Mouse (Mus musculus) stomach, embryonic 15.5 days (tissue): ENCODE results near the gene Neurog1. TPM values are rescaled to one million over a fixed set of nuclear protein-coding genes. Genes with fewer than 3 reads are reported as not detected.

Experiments used
- ATAC-seq: fragments of 200-750 bp; cut with Nextera tagmentation; 2 replicates; pipeline ENCODE4 v1.8.0; 2017; ENCODE audit warnings: low read depth, moderate number of reproducible peaks, moderate TSS enrichment; ENCODE audit not compliant: insufficient read depth, low FRiP score
- H3K27ac ChIP-seq: fragments of 300-500 bp; sonication (generic); 2 replicates; pipeline ENCODE4 v1.5.1; 2015; ENCODE audit warnings: mild to moderate bottlenecking, inconsistent platforms
- H3K27me3 ChIP-seq: fragments of 300-500 bp; sonication (generic); replicated peaks from 2 replicates; pipeline ENCODE4 v1.6.1; 2015; ENCODE audit warnings: inconsistent platforms
- H3K36me3 ChIP-seq: fragments of 300-500 bp; sonication (generic); 2 replicates; pipeline ENCODE4 v1.6.1; 2015; ENCODE audit warnings: inconsistent platforms
- H3K4me1 ChIP-seq: fragments of 300-500 bp; sonication (generic); 2 replicates; pipeline ENCODE4 v1.6.1; 2015; ENCODE audit warnings: inconsistent platforms
- H3K4me2 ChIP-seq: fragments of 300-500 bp; sonication (generic); 2 replicates; pipeline ENCODE4 v1.6.1; 2015; ENCODE audit warnings: mild to moderate bottlenecking, inconsistent platforms
- H3K4me3 ChIP-seq: fragments of 300-500 bp; sonication (generic); replicated peaks from 2 replicates; pipeline ENCODE4 v1.5.1; 2015; ENCODE audit warnings: inconsistent platforms
- H3K9ac ChIP-seq: fragments of 300-500 bp; sonication (generic); 2 replicates; pipeline ENCODE4 v1.6.1; 2015; ENCODE audit warnings: inconsistent platforms
- H3K9me3 ChIP-seq: fragments of 300-500 bp; sonication (generic); 2 replicates; pipeline ENCODE4 v1.6.1; 2016; ENCODE audit warnings: inconsistent platforms
- WGBS: fragments of 180-500 bp; shearing (Covaris S2); methylation state at CpG from one replicate; pipeline ENCODE4 v1.1.7; 2015; 5-methylcytosine and 5-hydroxymethylcytosine counted together
- polyA plus RNA-seq: library from polyadenylated mRNA; unstranded; fragments of >200 nt; fragmentation: Nextera tagmentation; extraction: Ambion mirVana; gene quantifications from 2 replicates; pipeline ENCODE4 v1.2.1, GENCODE M21; 2015

Gene Neurog1
- polyA plus RNA-seq, 1 experiment from 2014 or later = not detected

- Histone ChIP-seq H3K4me3 (no peak overlapping the region), H3K4me1 (peaks cover 10% of the 10 kb centered on the region), H3K27me3 (peaks cover 97% of the 10 kb centered on the region), H3K36me3 (no peaks in the 10 kb centered on the region), H3K9me3 (no peaks in the 10 kb centered on the region), H3K4me2 (no peak overlapping the region), H3K27ac (no peak overlapping the region), H3K9ac (no peak overlapping the region)
- 8% methylated on average over 12 of the region's 12 CpGs for WGBS
- no peak for ATAC-seq
Observed at GRCm38 (mm10) chr13:56257469-56258153, 5.6 kb upstream of the Neurog1 start.

- Histone ChIP-seq H3K9me3 (no peaks in the 10 kb centered on the region), H3K36me3 (no peaks in the 10 kb centered on the region), H3K9ac (no peak overlapping the region), H3K27ac (no peak overlapping the region), H3K27me3 (peaks cover 97% of the 10 kb centered on the region), H3K4me1 (peaks cover 16% of the 10 kb centered on the region), H3K4me2 (no peak overlapping the region), H3K4me3 (no peak overlapping the region)
- ATAC-seq = no peak
- WGBS = 12% methylated on average over 14 of the region's 14 CpGs
Observed at GRCm38 (mm10) chr13:56256716-56257299, 4.8 kb upstream of the Neurog1 start.

- Histone ChIP-seq H3K36me3 (no peaks in the 10 kb centered on the region), H3K9ac (no peak overlapping the region), H3K9me3 (no peaks in the 10 kb centered on the region), H3K27ac (no peak overlapping the region), H3K4me1 (peaks cover 11% of the 10 kb centered on the region), H3K4me3 (no peak overlapping the region), H3K4me2 (no peak overlapping the region), H3K27me3 (peaks cover 97% of the 10 kb centered on the region)
- no peak for ATAC-seq
- 26% methylated on average over 3 of the region's 3 CpGs for WGBS
Observed at GRCm38 (mm10) chr13:56253379-56253778, 1.4 kb upstream of the Neurog1 start.

- H3K9ac ChIP-seq = no peak overlapping the region
- no peak overlapping the region for H3K4me3 ChIP-seq
- peaks cover 11% of the 10 kb centered on the region; the same call in 1 of the 2 replicates for H3K4me1 ChIP-seq
- WGBS = 11% methylated on average over 8 of the region's 8 CpGs
- no peak overlapping the region for H3K4me2 ChIP-seq
- H3K27me3 ChIP-seq = peaks cover 99% of the 10 kb centered on the region
- H3K9me3 ChIP-seq = no peaks in the 10 kb centered on the region
- no peaks in the 10 kb centered on the region for H3K36me3 ChIP-seq
- ATAC-seq = no peak
- H3K27ac ChIP-seq = no peak overlapping the region
Observed at GRCm38 (mm10) chr13:56252783-56253182, 820 bp upstream of the Neurog1 start.

GRCm38 (mm10) chr13:56251176-56251923 is 613 bp downstream of the Neurog1 start:
- Histone ChIP-seq H3K27me3 (peaks cover 97% of the 10 kb centered on the region), H3K9ac (no peak overlapping the region), H3K36me3 (no peaks in the 10 kb centered on the region), H3K4me3 (peak overlapping the region; percentile 33), H3K4me2 (peak overlapping the region; percentile 59), H3K27ac (no peak overlapping the region), H3K9me3 (no peaks in the 10 kb centered on the region), H3K4me1 (peaks cover 11% of the 10 kb centered on the region; the same call in 1 of the 2 replicates)
- ATAC-seq = no peak
- WGBS = 1% methylated on average over 59 of the region's 59 CpGs

GRCm38 (mm10) chr13:56250551-56251161 is 1.3 kb downstream of the Neurog1 start:
- Histone ChIP-seq H3K27me3 (peaks cover 90% of the 10 kb centered on the region), H3K4me1 (peaks cover 11% of the 10 kb centered on the region; the same call in 1 of the 2 replicates), H3K9me3 (no peaks in the 10 kb centered on the region), H3K36me3 (no peaks in the 10 kb centered on the region), H3K4me3 (no peak overlapping the region), H3K27ac (no peak overlapping the region), H3K9ac (no peak overlapping the region), H3K4me2 (no peak overlapping the region)
- ATAC-seq = no peak
- 5% methylated on average over 14 of the region's 14 CpGs for WGBS

GRCm38 (mm10) chr13:56249593-56250341 is 2.2 kb downstream of the Neurog1 start:
- 1% methylated on average over 13 of the region's 13 CpGs for WGBS
- peaks cover 81% of the 10 kb centered on the region for H3K27me3 ChIP-seq
- no peaks in the 10 kb centered on the region for H3K36me3 ChIP-seq
- no peak overlapping the region for H3K9ac ChIP-seq
- H3K4me1 ChIP-seq = peaks cover 11% of the 10 kb centered on the region; the same call in 1 of the 2 replicates
- no peak overlapping the region for H3K27ac ChIP-seq
- ATAC-seq = no peak
- H3K4me3 ChIP-seq = no peak overlapping the region
- no peaks in the 10 kb centered on the region for H3K9me3 ChIP-seq
- no peak overlapping the region for H3K4me2 ChIP-seq

GRCm38 (mm10) chr13:56243104-56243503 is 8.9 kb downstream of the Neurog1 start:
- Histone ChIP-seq H3K9me3 (no peaks in the 10 kb centered on the region), H3K36me3 (no peaks in the 10 kb centered on the region), H3K4me2 (no peak overlapping the region), H3K4me1 (no peaks in the 10 kb centered on the region), H3K9ac (no peak overlapping the region), H3K27me3 (peaks cover 18% of the 10 kb centered on the region), H3K4me3 (no peak overlapping the region), H3K27ac (no peak overlapping the region)
- 80% methylated on average over 5 of the region's 5 CpGs for WGBS
- ATAC-seq = no peak

GRCm38 (mm10) chr13:56240012-56240770 is 11.8 kb downstream of the Neurog1 start:
- no peaks in the 10 kb centered on the region for H3K9me3 ChIP-seq
- H3K4me1 ChIP-seq = no peaks in the 10 kb centered on the region
- ATAC-seq = no peak
- no peak overlapping the region for H3K27ac ChIP-seq
- no peak overlapping the region for H3K4me3 ChIP-seq
- no peaks in the 10 kb centered on the region for H3K36me3 ChIP-seq
- 48% methylated on average over 16 of the region's 16 CpGs for WGBS
- H3K4me2 ChIP-seq = no peak overlapping the region
- H3K9ac ChIP-seq = no peak overlapping the region
- 0 out of 2 replicates have a peak, but pooled peaks cover 14% of the 10 kb centered on the region for H3K27me3 ChIP-seq

GRCm38 (mm10) chr13:56237905-56238304 is 14.1 kb downstream of the Neurog1 start:
- 76% methylated on average over 10 of the region's 10 CpGs for WGBS
- no peaks in the 10 kb centered on the region for H3K4me1 ChIP-seq

GRCm38 (mm10) chr13:56236194-56236593 is 15.8 kb downstream of the Neurog1 start:
- 0 out of 2 replicates have a peak, but pooled peaks cover 13% of the 10 kb centered on the region for H3K27me3 ChIP-seq
- no peak for ATAC-seq
- H3K9ac ChIP-seq = no peak overlapping the region
- no peaks in the 10 kb centered on the region for H3K36me3 ChIP-seq
- H3K4me3 ChIP-seq = no peak overlapping the region
- WGBS = 32% methylated on average over 7 of the region's 7 CpGs
- H3K4me1 ChIP-seq = no peaks in the 10 kb centered on the region
- H3K27ac ChIP-seq = no peak overlapping the region
- no peak overlapping the region for H3K4me2 ChIP-seq
- H3K9me3 ChIP-seq = no peaks in the 10 kb centered on the region

More at GRCm38 (mm10) chr13:56237905-56238304, 14.1 kb downstream of the Neurog1 start:
- Histone ChIP-seq H3K4me3 (no peak overlapping the region), H3K9ac (no peak overlapping the region), H3K9me3 (no peaks in the 10 kb centered on the region), H3K27me3 (0 out of 2 replicates have a peak, but pooled peaks cover 11% of the 10 kb centered on the region), H3K36me3 (no peaks in the 10 kb centered on the region), H3K27ac (no peak overlapping the region), H3K4me2 (no peak overlapping the region)
- ATAC-seq = no peak
